Mouse (Mus musculus): ENCODE results near the gene Fads3.

- TF ChIP-seq POLR2A (IDR thresholded peaks at IDR 0.05; ENCODE audit: borderline replicate concordance, control insufficient read depth, low read depth, low read length): no peak
- no peak for TF ChIP-seq CTCF (IDR thresholded peaks at IDR 0.05; ENCODE audit: control insufficient read depth, insufficient read depth, low read length)
Observed at GRCm38 (mm10) chr19:10093829-10094228, 52.5 kb downstream of the Fads3 start.
